Mouse (Mus musculus) megakaryocyte, embryonic 14.5 days (primary cell): ENCODE data around the gene Slc39a2.

Experiments
- FLI1 ChIP-seq: IDR thresholded peaks from 2 replicates; pipeline ENCODE4 v1.6.1; 2012; ENCODE audit warnings: low read length, inconsistent platforms, mixed read lengths
- GATA1 ChIP-seq: IDR thresholded peaks from 3 replicates; pipeline ENCODE4 v1.6.1; 2012; ENCODE audit warnings: mixed read lengths, low read length, inconsistent platforms, borderline replicate concordance

DNA sequence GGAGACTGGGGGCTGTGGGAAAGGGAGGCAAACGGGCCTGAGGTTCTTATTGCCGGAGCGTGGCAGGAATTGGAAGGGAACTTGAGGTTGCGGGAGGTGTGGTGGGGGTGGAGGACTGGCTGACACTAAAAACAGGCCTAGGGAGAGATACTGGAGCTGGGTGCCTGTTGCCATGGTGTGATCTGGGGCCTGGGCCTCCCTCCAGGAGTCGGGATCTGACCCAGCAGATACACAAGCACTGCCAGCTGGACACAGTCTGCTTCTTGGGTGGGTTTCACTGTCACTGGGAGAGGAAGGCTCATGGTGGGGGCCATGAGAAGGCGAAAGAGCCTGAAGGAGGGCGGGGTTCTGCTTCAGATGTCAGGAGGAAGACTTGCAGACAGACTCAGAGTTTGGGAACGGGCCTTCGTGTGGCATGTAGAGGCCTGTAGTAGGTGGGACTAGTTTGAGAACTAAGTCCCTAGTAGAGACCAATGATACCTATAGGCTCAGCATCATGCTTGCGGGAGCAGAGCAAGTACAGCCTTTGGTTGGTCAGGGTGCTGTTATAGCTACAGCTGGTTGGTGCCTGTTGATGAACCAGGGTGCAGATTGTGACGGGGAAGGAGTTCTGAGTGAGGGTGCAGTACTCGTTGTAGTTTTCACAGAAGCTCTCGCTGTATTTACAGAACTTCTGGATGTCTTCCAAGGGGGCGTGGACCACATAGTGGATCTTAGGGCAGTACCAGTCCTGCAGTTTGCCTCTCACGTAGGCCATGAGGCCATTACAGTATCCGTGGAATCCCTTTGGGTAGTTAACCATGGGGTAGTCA lies 29.3 kb downstream of the Slc39a2 start:
- TF ChIP-seq GATA1 (no peak), FLI1 (no peak)
